Mouse (Mus musculus): ENCODE results near the gene Rplp2.
"Not testable (repeated sequence)": the region's sequence is repeated elsewhere in the genome, so short reads cannot be mapped to it uniquely, and the experiment has no call there.

The Rplp2 gene

GRCm38 (mm10) chr7:141447110-141447991, at the start of gene Rplp2:
Gene Rplp2 (plus strand): TSS chr7:141447370.
- peak; percentile 94 for DNase-seq

- peak; percentile 60 to 63 for DNase-seq
Measured at GRCm38 (mm10) chr7:141403305-141403704, 43.9 kb upstream of the Rplp2 start.

- no peak for DNase-seq
Measured at GRCm38 (mm10) chr7:141405466-141405865, 41.7 kb upstream of the Rplp2 start.

DNA sequence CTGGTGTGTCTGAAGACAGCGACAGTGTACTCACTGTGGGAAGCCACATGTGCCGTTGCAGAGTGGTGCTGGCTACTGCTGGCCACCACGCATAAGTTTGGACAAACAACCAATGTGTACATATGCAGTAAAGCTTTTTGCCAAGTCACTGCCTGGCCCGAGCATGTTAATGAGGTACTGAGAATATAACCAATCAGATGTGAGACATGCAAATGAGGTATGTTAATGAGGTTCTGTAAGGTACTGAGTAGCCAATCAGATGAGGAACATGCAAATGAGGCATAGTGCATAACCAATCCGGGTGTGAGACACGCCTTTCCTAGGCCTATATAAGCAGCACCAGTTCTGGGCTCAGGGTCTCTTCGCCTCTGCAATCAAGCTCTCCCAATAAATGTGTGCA, 39.5 kb upstream of the Rplp2 start:
- DNase-seq, result not testable (repeated sequence)

DNA sequence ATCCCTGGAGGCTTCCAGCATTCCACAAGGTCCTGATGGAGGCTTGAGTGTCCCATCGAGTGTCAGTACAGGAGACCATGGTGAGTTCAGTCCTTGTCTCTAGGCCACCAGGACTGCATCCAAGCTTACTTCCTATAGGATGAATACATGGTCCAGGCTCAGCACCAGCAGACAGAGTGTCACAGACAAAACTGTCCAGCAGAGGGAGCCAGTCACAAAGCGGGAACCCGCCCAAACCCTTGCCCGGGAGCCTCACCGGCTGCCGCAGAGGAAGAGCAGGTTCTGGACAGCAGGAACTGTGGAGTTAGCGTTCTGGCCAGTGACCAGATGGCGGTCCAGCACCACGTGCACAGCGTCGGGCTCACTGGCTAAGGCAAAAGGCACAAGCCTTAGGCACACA, 38.3 kb upstream of the Rplp2 start:
- DNase-seq, result peak; percentile 95 to 98

DNA sequence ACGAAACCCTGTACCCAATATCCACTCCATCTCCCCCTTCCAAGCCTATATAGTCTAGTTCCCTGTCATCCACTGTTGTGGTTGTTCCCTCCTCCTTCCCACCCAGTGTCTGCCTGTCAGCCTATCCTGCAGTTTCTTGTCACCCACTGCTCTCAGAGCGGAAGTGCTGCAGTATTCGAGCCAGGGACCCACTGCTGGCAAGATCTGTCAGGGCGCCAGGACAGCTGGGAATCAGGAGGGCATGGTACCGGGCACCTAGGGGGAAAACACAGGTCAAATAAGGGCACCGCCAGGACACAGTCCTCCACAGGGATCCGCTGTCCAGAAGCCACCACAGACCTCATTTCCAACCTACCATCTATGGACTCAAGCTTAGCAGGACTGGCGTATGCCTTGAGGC, 36.5 kb upstream of the Rplp2 start:
- DNase-seq, result no peak

DNA sequence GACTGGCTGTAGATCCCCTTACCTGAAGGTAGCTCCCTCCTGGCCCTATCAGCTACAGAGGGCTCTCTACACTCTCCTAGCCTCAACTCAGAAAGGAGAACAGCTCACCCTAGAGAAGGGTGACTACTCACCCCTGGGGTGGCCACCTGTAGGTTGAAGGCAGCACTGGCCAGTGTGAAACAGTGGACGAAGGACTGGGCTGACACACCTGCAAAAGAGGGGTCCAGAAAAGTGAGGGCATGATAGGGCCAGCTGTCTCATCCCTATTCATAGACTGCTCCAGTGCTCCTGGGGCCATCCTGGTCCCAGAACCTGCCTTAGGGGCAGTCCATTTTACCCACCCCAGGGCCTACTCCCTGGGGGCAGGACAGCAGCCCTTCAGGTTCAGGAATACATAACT, 35.5 kb upstream of the Rplp2 start:
- no peak for DNase-seq

DNA sequence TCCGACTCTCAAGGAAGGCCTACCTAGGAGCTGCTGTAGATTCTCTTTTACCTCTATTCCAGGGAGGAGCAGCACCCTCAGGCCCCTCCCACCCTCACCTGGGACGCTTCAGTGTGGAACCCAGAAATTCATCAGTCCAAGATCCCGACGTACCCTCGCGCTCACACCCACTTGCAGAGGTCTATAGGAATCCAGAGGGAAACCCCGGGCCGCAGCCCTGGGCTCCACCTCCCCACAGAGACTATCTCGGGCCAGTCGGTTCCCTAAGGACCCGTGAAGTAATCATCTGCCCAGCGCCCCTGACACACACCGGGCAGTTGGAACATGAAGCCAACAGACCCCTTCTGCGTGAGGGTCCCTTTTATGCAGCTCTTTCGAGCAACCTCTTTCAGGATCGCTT, 33.8 kb upstream of the Rplp2 start:
- peak in 1 of 2 experiments; percentile 27 for DNase-seq

DNA sequence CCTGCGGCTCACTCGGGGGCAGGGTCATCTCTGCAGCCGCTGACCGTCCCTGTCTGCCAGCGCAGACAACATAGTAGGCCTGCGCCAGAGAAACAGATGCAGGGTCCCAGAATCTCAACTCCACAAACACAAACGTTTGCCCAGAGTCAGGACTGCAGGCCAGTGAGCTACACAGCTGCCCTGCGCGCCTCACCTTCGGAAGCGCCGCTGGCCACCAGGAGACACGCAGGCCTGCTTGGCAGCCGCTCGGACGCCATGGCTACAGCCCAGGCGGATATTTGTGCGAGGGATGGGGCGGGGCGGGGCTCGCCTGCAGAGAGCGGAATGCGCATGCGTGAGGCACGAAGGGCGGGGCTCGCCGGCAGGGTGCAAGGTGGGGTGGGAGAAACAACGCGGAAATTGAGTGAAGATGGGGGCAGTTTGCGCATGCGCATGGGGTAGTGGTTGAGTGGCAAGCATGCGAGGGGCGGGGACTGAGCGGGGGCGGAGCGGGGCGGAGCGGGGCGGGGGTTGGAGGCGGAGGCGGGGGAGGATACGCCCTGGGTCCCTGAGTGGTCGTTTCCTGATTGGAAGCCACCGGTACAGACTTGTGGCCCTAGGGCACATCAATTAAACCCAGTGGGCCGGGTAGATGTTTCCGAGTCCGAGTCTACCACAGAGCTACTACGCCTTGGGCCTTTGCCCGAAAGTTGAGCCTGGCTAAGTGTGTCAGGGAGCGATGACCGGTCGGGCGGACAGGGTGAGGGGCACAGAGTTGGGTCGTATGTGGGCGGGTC, 33.2 kb upstream of the Rplp2 start, which contains the start of gene Gatd1:
Gene Gatd1 (minus strand): TSS at position 328 of the 776 bp plus-strand sequence.
- peak; percentile 100 for DNase-seq

GRCm38 (mm10) chr7:141416144-141416841, 30.9 kb upstream of the Rplp2 start:
- no peak for DNase-seq

DNA sequence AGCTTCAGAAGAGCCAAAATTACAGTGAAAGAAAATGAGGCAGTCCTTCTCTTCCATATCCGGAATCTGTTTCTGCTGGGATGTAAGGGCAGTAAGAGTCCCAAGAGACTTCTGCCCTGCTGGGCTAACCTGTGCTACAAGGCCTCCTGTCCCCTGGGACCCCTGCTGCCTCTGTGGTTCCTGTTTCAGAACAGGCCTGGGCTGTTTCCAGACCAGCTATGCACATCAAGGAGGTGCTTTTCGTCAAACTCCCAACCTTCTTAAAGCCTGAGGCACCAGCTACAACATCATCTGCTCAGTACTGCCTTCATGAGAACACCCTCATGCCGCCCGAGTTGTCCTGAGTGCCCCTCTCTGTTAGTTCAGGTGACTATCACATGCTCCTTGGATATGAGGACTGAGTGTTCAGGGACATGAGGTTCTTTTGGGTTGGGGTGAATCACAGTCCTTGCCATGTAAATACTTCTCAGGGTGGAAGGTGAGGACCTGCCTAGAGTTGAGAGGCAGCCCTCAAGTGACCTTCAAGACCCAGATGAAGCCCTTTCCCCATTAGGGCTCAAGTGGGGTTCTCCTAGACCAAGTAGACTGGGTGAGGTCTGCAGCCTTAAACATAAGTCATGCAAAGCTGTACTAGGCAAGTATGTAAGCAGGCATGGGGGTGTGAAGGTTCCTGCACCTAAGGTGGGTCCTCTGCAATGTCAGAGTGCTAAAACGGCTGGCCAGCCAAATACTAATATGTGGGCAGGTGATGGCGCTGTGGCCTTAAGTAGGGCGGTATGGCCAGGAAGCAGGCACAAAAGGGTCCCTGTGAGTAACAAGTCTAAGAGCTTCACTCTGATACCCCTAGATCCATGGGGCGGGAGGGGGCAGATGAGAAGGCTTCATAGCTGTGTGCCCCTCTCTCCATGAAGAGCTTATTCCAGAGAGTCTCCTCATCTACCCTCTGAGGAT, 29.2 kb upstream of the Rplp2 start:
- DNase-seq, result no peak

DNA sequence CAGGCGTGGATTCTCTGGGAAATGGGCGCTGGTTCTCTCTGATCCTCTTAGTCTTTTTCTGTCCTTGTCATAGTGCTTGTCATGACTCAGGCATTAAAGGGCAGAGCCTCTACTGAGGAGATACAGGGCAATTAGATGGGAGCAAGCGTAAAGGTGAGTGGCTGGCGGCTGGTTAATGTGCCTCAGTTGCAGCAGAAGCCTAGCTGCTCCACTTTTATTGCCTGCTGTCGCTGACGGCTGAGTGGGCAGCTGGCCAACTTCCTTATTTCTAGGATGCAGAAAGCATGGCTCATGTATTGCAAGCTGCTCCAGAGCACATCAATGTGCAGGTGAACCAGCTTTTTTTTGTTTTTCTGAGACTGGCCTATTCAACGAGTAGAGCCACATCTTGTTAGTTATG, 28.2 kb upstream of the Rplp2 start:
- DNase-seq, result peak in 1 of 2 experiments; percentile 54

- DNase-seq, result no peak
Measured at GRCm38 (mm10) chr7:141420030-141420702, 27.0 kb upstream of the Rplp2 start.

DNA sequence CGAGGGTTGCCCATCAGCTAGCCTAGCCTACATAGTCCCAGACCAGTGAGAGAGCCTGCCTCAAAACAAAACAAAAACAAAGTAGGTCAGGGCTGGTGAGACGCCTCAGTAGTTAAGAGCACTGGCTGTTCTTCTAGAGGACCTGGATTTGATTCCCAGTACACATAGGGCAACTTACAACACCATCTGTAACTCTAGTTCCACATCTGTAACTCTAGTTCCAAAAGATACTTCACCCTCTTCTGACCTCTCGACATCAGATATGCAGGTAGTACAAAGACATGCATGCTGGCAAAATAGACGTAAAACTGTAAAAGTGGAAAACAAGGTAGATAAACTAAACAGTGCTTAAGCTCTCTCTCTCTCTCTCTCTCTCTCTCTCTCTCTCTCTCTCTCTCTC, 23.4 kb upstream of the Rplp2 start:
- no peak for DNase-seq

DNA sequence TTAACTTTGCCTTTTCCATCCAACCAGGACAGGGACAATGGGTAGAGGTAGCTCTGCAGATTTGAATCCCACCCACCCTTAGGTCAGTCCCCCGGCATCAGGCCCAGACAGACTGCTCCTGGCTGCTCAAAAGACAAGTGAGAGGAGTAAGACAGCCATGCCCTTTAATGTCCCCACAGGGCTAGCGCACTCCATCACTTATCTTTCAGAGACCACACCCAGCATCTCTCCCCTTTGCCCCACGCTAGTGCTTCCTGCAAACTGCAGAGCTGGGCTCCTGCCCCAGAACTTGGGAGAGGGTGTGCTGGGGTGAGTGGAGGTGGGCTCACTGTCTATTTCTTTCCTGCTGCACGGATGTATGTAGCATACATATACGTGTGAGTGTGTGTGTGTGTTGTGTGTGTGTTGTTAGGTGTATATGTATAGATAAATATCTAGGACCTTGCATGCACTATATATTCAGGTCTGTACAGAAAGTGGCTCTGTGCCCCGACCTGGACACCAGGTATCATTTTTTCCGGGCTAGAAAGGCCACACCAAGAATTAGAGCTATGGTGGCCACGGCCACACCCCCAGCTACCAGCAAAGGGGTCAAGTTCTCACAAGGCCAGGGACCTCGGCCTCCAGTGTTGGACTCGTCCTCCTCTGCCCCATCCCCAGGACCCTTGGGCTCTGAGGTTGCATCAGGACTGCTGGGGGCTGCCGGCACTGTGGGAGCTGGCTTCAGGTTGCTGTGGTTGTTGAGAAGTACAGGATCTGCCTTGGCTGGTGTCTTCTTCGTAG, 20.0 kb upstream of the Rplp2 start:
- no peak for DNase-seq

DNA sequence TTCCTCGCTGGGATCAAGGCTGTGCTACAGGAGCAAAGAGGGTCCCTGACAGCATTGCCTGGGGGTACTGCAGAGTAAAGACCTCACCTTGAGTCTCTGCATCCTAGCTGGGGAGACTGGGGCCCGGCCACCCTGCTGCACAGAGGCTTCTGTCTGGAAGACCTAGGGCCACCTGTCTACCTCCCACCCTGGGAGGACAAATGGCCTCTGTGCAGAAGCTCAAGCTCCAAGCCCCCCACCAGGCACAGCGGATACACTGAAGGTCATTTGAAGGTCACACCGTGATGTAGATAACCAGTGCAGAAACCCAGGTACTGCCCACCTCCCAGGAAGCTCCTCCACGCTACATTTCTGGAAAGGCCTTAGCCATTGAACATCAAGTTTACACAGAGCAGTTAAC, 18.5 kb upstream of the Rplp2 start:
- no peak for DNase-seq

DNA sequence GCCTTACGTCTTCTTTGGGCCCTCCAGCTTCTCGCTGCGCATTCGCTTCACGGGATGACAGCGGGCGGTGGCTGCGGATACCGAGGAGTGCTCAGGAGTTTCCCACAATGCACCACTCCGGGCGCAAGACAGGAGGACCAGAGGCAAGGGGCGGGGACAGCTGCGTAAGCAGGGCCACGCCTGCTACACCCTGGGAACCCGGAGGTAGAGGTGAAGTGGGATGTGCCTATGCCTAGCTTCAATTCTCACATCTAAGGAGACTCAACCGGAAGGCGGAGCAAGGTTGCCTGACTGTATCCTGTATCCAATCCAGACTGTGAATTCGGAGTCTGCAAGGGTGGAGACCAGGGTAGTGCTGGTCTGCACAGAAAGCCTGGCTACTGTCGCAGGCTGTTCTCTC, 17.9 kb upstream of the Rplp2 start, which contains the start of gene Cend1:
Gene Cend1 (minus strand): TSS at position 182 of the 400 bp plus-strand sequence.
- DNase-seq, result peak; percentile 92

DNA sequence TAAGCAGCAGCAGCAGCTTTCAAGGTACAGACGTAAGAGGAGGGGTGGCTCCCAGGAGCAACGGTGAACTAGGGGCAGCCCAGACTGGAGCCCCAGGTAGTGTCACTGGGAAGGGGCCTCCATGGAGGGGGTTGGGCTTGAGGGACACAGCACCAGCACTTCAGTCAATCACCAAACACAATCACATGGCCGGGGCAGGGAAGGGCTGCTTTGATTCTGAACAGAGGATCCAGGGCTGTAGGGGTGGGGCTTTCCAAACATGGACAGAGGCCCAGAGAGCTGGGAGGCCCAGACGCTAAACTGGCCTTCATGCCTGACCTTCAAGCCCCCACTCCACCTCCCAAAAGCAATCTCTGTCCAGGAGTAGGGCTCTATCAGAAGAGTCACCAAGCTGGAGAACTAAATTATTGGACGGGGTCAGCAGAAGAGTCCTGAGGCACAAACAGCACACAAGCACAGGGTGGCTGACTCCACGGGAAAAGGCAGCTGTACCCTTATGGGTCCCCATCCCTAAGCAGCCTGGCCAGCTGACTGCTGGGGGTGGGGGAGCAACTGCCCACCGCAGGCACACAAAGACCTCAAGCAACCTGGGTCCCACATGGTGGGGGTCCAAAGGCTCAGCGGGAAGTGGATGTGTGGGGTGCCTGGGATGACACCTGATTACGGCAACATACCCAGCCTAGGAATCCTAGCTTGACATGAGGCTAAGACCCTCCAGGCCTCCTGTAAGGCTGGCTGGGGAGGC, 17.2 kb upstream of the Rplp2 start:
- DNase-seq, result no peak

DNA sequence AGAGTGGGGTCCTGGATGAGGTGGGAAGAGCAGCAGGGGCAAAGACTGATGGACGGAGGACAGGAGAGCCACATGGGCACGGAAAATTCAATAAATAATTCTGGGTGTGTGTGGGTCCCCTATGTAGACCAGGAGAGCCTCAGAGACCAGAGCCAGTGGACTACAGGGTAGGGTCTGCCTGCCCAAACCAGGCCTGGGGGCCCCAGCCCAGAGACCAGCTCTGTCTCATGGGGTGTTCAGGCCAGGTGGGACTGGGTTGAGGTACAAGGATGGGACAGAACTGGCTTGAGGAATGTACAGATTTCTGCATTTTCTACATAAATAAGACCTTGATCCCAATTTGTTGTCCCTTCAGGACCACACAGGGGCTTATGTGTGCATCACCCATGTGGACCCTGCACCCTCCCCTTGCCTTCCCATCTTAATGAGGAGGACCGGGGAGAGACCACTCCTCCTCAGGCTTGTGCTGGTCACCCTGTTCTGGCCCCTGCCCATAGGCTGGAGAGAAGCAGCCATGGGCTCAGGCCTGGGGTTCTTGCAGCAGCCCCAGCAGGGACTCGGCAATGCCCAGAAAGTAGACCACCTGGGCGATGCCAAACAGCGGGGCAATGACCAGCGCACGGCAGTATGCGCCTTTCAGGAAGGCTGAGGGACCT, 16.5 kb upstream of the Rplp2 start:
- no peak for DNase-seq

Data from cerebellum, postnatal 36 days (tissue).